Mouse (Mus musculus): ENCODE measurements around the gene Cetn4. TPM values are rescaled to one million over a fixed set of nuclear protein-coding genes. Genes with fewer than 3 reads are reported as not detected.

The Cetn4 gene
- polyA plus RNA-seq, 1 experiment: 4.3 TPM

- Histone ChIP-seq H3K4me1 (ENCODE audit: control insufficient read depth, insufficient read depth, insufficient read length, low read length) (peaks cover 2% of the 10 kb centered on the region; the same call in 1 of the 2 replicates), H3K4me3 (ENCODE audit: insufficient read depth, low read depth, low read length) (no peak overlapping the region), H3K27ac (replicated peaks; ENCODE audit: low read depth, low read length) (no peak overlapping the region)
These were observed 13.0 kb upstream of the Cetn4 start for GRCm38 (mm10) chr3:37325317-37326112.

- no peak overlapping the region for H3K4me3 ChIP-seq (ENCODE audit: insufficient read depth, low read depth, low read length)
- no peak overlapping the region for H3K27ac ChIP-seq (replicated peaks; ENCODE audit: low read depth, low read length)
- H3K4me1 ChIP-seq (ENCODE audit: control insufficient read depth, insufficient read depth, insufficient read length, low read length): peaks cover 2% of the 10 kb centered on the region; the same call in 1 of the 2 replicates
These were observed 11.8 kb upstream of the Cetn4 start for GRCm38 (mm10) chr3:37324310-37324709.

- Histone ChIP-seq H3K27ac (replicated peaks; ENCODE audit: low read depth, low read length) (no peak overlapping the region), H3K4me3 (ENCODE audit: insufficient read depth, low read depth, low read length) (no peak overlapping the region), H3K4me1 (ENCODE audit: control insufficient read depth, insufficient read depth, insufficient read length, low read length) (0 out of 2 replicates have a peak, but pooled peaks cover 3% of the 10 kb centered on the region)
These were observed 3.7 kb upstream of the Cetn4 start for GRCm38 (mm10) chr3:37316233-37316632.

GRCm38 (mm10) chr3:37313371-37313770, 863 bp upstream of the Cetn4 start:
- 0 out of 2 replicates have a peak, but pooled peaks cover 3% of the 10 kb centered on the region for H3K4me1 ChIP-seq (ENCODE audit: control insufficient read depth, insufficient read depth, insufficient read length, low read length)
- H3K27ac ChIP-seq (replicated peaks; ENCODE audit: low read depth, low read length): no peak overlapping the region
- H3K4me3 ChIP-seq (ENCODE audit: insufficient read depth, low read depth, low read length): peak overlapping the region; percentile 27; the same call in 1 of the 2 replicates

DNA sequence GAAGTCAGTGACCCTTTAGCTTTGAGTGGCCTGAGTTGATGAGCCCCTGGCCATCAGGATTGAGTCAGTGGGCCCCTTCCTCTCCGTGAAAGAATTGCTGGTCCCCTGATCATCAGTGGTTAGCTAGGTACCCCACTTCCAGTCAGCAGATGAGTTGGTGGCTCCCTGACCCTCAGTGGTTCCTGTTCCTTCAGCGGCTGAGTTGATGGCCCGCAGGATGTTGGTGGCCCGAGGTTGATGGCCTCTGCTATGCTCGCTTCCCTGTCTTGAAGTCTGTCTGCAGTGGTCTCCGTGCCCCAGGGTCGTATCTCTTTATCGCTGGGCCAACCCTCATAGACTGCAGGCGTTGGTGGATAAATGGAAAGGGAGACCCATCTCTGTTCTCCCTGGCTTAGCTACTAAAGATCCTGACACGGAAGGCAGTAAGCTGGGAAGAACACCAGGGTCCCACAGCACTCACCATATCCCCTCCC, 575 bp downstream of the Cetn4 start:
- 0 out of 2 replicates have a peak, but pooled peaks cover 3% of the 10 kb centered on the region for H3K4me1 ChIP-seq (ENCODE audit: control insufficient read depth, insufficient read depth, insufficient read length, low read length)
- no peak overlapping the region for H3K27ac ChIP-seq (replicated peaks; ENCODE audit: low read depth, low read length)
- peak overlapping the region; percentile 61 for H3K4me3 ChIP-seq (ENCODE audit: insufficient read depth, low read depth, low read length)

DNA sequence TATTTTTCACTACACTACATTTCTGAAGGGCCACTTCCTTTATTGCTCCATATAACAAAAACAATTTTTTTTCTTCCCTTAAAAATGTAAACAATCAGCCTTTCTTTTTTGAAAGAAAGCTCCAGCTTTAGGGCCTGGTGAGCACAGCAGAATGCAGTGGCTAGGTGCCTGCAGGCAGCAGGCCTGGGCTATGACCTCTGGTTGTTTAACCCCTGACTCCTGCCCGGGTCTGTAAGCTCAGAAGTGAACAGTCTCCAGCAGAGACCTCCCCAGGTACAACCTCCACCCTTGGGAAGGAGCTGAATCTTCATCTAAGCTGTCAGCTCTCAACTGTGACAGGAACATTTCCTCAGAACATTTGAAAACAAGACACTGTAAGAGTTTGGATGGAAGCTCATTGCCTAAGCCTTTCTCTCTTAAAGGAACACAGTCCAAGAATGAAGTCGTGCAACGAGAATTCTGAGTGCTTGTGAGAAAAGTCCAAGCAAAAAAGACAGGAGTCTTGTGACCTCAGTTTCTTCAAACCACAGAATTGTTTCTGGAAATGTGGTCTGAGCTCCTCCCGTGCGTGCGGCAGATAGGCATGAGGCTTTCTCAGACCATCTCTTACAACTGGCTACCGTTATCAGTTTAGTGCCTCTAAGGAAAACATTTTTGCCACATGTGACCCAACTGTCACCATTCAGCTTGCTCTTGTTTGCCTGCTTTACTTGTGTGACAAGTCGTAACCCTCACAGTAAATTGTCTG, 8.9 kb downstream of the Cetn4 start:
- no peak overlapping the region for H3K27ac ChIP-seq (replicated peaks; ENCODE audit: low read depth, low read length)
- H3K4me1 ChIP-seq (ENCODE audit: control insufficient read depth, insufficient read depth, insufficient read length, low read length): no peaks in the 10 kb centered on the region
- H3K4me3 ChIP-seq (ENCODE audit: insufficient read depth, low read depth, low read length): no peak overlapping the region

GRCm38 (mm10) chr3:37302685-37303084, 9.8 kb downstream of the Cetn4 start:
- no peak overlapping the region for H3K4me3 ChIP-seq (ENCODE audit: insufficient read depth, low read depth, low read length)
- no peak overlapping the region for H3K27ac ChIP-seq (replicated peaks; ENCODE audit: low read depth, low read length)
- H3K4me1 ChIP-seq (ENCODE audit: control insufficient read depth, insufficient read depth, insufficient read length, low read length): no peaks in the 10 kb centered on the region

DNA sequence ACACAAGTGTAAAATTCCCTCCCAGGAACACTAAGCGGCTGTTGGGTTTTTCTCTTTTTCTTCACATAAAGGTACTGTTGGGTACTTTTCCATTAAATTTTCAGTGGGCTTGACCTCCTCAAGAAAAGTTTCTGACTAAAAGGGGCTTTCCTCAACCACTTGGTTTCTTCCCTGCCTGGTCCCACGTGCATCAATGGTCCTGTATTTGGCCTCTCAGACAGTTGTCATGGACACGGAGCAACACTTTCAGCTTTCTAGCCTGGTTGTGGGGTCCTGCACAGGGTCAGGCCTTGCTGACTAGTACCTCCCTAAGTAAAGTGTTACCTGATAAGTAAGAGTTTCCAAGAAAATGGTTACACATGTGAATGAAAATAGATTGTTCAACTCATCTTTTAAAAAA, 13.0 kb downstream of the Cetn4 start:
- no peak overlapping the region for H3K27ac ChIP-seq (replicated peaks; ENCODE audit: low read depth, low read length)
- no peak overlapping the region for H3K4me3 ChIP-seq (ENCODE audit: insufficient read depth, low read depth, low read length)
- H3K4me1 ChIP-seq (ENCODE audit: control insufficient read depth, insufficient read depth, insufficient read length, low read length): no peaks in the 10 kb centered on the region

DNA sequence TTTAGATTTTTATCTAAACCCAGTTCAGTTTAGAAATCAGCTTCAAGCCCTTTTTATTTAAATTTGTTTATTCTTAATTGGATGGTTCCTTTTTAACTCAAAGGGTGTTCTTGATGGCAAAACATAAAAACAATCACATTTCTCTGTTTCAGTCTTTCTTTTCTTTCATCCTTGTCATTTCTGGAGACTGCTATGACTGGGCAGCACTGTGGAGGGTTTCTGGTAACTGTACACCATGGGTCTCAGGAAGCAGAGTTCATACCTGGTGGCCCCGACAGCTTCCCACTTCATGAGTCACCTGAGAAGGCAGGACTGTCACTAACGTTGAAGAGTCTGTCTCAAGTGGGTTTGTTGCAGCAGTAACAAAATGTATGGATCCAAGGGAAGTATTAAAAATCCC, 19.9 kb downstream of the Cetn4 start:
- Histone ChIP-seq H3K27ac (replicated peaks; ENCODE audit: low read depth, low read length) (no peak overlapping the region), H3K4me1 (ENCODE audit: control insufficient read depth, insufficient read depth, insufficient read length, low read length) (no peaks in the 10 kb centered on the region), H3K4me3 (ENCODE audit: insufficient read depth, low read depth, low read length) (no peak overlapping the region)

DNA sequence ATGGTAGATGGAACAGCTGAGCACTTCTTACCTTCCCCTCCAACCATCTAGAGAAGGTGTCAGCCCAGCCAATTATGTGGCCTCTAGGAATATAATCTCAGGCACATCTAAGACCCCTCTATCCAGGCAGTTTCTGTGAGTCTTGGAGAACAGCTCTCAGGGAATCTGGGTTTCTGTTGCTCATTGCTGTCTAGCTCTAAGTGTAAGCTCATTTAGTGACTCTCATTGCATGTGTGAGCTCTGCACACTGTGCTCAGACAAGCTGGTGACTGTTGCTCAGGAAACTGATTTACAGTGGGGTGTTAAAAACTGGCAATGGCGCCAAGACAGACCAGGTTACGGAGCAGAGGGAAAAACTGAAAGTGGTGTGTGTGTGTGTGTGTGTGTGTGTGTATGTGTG, 20.6 kb downstream of the Cetn4 start:
- no peak overlapping the region for H3K4me3 ChIP-seq (ENCODE audit: insufficient read depth, low read depth, low read length)
- no peak overlapping the region for H3K27ac ChIP-seq (replicated peaks; ENCODE audit: low read depth, low read length)
- H3K4me1 ChIP-seq (ENCODE audit: control insufficient read depth, insufficient read depth, insufficient read length, low read length): no peaks in the 10 kb centered on the region

DNA sequence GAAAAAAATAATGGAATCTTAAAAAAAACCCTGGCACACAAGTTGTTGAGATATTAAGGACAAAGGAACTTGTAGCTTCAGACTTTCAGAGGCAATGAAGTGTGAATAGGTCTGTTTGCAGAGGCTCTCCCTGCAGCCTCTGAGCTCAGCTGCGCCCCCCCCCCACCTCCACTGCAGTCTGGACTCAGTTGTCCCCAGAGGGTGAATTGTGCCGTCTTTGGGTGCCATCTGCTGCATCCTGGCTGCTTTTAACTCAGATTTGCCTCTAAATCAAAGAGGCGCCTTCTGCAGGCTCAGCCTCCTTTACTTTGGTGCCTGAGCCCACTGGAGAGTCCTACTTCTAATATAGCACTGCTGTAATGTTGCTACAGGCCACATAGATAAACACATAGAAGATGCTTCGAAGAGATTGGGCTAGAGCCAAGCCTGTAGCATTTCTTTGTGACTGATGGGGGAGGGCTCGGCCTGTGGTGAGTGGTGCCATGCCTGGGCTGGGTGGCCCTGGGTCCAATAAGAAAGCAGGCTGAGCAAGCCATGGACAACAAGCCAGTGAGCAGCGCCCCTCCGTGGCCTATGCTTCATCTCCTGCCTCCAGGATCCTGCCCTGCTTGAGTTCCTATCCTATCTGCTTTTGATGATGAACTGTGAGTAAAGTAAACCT, 21.5 kb downstream of the Cetn4 start:
- Histone ChIP-seq H3K4me1 (ENCODE audit: control insufficient read depth, insufficient read depth, insufficient read length, low read length) (no peaks in the 10 kb centered on the region), H3K27ac (replicated peaks; ENCODE audit: low read depth, low read length) (no peak overlapping the region), H3K4me3 (ENCODE audit: insufficient read depth, low read depth, low read length) (no peak overlapping the region)

DNA sequence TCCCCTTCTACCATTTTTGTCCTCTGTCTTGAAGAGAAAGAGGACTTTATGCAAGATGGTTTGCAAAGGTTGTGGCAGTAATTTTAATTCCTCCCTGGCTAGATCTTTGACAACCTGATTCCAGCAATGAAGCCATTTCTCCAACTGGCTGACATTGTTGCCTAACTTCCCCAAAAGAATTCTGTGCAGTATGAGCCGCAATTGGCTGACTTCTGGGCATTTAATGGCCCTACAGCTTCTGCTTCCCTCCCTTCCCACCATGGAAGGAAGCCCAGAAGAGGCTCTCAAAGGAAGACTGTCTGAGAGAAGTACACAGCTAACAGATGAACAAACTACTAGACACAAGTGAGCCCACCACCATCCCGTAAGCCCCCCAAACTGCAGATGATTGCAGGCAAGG, 23.3 kb downstream of the Cetn4 start:
- Histone ChIP-seq H3K4me1 (ENCODE audit: control insufficient read depth, insufficient read depth, insufficient read length, low read length) (no peaks in the 10 kb centered on the region), H3K4me3 (ENCODE audit: insufficient read depth, low read depth, low read length) (no peak overlapping the region), H3K27ac (replicated peaks; ENCODE audit: low read depth, low read length) (no peak overlapping the region)

DNA sequence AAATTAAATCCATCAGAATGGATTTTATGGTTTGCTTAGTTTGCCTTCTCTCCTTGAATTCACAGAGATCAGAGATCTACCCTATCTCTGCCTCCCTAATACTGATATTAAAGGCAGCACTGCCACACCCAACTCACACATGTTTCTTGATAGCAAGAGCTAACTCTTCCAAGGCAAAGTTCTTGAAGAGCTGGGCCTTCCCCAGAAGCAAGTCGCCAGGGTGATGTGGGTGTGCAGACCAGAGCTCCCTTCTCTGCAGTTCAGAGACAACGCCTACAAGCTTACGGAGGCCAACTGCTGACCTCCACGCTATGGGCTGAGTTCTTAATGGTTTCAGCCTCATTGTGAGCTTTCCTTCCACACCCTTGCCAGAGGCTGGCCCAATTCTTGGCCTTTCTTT, 29.3 kb downstream of the Cetn4 start:
- Histone ChIP-seq H3K4me1 (ENCODE audit: control insufficient read depth, insufficient read depth, insufficient read length, low read length) (no peaks in the 10 kb centered on the region), H3K4me3 (ENCODE audit: insufficient read depth, low read depth, low read length) (no peak overlapping the region), H3K27ac (replicated peaks; ENCODE audit: low read depth, low read length) (no peak overlapping the region)

DNA sequence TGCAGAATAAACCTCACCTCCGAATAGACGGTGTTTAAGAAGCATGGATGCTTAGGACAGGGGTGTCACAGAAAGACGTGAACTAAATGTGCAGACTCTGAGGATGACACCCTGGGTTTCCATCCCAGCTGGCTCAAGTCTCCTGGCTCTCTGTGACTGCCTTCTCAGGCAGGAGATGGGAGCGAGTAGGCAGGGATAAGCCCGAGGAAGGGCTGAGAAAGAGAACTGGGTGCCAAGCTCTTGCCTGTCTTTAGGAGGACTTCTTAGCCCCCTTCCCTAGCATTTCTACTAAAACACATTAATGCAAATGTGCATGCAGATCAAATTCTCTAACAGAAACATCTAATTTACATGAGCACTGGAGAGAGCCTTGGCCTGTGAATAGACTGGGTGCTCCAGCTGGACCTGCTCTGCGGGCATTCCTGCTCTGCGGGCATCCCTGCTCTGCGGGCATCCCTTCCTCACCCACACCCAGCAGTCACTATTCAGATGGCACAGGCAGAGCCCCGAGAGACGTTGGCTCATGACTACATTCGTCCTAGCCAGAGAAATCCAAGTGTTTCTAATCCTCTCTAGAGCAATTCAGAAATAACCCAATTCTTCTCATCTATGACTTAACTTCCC, 30.1 kb downstream of the Cetn4 start:
- H3K4me1 ChIP-seq (ENCODE audit: control insufficient read depth, insufficient read depth, insufficient read length, low read length): no peaks in the 10 kb centered on the region
- no peak overlapping the region for H3K4me3 ChIP-seq (ENCODE audit: insufficient read depth, low read depth, low read length)

DNA sequence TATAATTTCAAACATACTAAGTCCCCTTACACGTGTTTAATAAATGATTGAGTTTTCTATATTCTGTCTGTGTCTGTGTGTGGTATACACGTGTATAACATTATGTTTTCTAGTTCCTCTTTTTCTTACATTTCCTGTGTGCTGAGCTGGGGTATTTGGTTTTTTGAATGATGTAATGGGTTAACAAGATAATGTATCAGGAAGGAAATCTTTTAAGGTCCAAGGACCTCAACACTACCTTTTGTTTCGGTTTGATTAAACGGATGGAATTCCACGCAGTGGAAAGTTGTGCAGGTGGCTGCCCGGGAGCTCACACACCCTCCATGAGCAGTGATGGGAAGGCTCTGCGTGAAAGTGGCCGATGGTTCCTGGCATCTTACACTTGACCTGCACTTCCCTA, 31.6 kb downstream of the Cetn4 start:
- H3K27ac ChIP-seq (replicated peaks; ENCODE audit: low read depth, low read length): no peak overlapping the region
- H3K4me1 ChIP-seq (ENCODE audit: control insufficient read depth, insufficient read depth, insufficient read length, low read length): no peaks in the 10 kb centered on the region
- no peak overlapping the region for H3K4me3 ChIP-seq (ENCODE audit: insufficient read depth, low read depth, low read length)

More for the DNA sequence above, 30.1 kb downstream of the Cetn4 start:
- no peak overlapping the region for H3K27ac ChIP-seq (replicated peaks; ENCODE audit: low read depth, low read length)
